Mouse (Mus musculus): ENCODE measurements around the gene Defb42.
A peak's percentile ranks its signal among the peaks of the same experiment; 100 is the strongest.

Defb42 gene

GRCm38 (mm10) chr14:63046691-63047090 is at the start of gene Defb42:
Gene Defb42, plus strand, starts transcription at chr14:63046991.
- DNase-seq (ENCODE audit: low spot score in 2 of 2) = no peak

- DNase-seq (ENCODE audit: low spot score in 2 of 2) = no peak
Observed at GRCm38 (mm10) chr14:62997777-62998176, 49.0 kb upstream of the Defb42 start, which contains the start of gene Defb47. Gene Defb47, plus strand, starts transcription at chr14:62998077.

- DNase-seq (ENCODE audit: low spot score in 2 of 2) = no peak
Observed at GRCm38 (mm10) chr14:62998977-62999376, 47.8 kb upstream of the Defb42 start.

GRCm38 (mm10) chr14:63002588-63002987 is 44.2 kb upstream of the Defb42 start:
- no peak for DNase-seq (ENCODE audit: low spot score in 2 of 2)

- DNase-seq (ENCODE audit: low spot score in 2 of 2) = no peak
Observed at GRCm38 (mm10) chr14:63011471-63011870, 35.3 kb upstream of the Defb42 start, which contains the start of gene Defb43. Gene Defb43, plus strand, starts transcription at chr14:63011771.

- no peak for DNase-seq (ENCODE audit: low spot score in 2 of 2)
Observed at GRCm38 (mm10) chr14:63013082-63013481, 33.7 kb upstream of the Defb42 start.

GRCm38 (mm10) chr14:63014667-63015066 is 32.1 kb upstream of the Defb42 start:
- DNase-seq (ENCODE audit: low spot score in 2 of 2) = no peak

GRCm38 (mm10) chr14:63020524-63021156 is 26.2 kb upstream of the Defb42 start:
- no peak for DNase-seq (ENCODE audit: low spot score in 2 of 2)

- DNase-seq (ENCODE audit: low spot score in 2 of 2) = no peak
Observed at GRCm38 (mm10) chr14:63049910-63050370, 3.1 kb downstream of the Defb42 start, which contains the start of gene Defb30. Gene Defb30, minus strand, starts transcription at chr14:63049960.

- DNase-seq (ENCODE audit: low spot score in 2 of 2) = peak; percentile 45 to 61
Observed at GRCm38 (mm10) chr14:63050769-63051168, 4.0 kb downstream of the Defb42 start.

- no peak for DNase-seq (ENCODE audit: low spot score in 2 of 2)
Observed at GRCm38 (mm10) chr14:63054729-63055128, 7.9 kb downstream of the Defb42 start.

GRCm38 (mm10) chr14:63060361-63060760 is 13.6 kb downstream of the Defb42 start:
- no peak for DNase-seq (ENCODE audit: low spot score in 2 of 2)

- DNase-seq (ENCODE audit: low spot score in 2 of 2) = no peak
Observed at GRCm38 (mm10) chr14:63062184-63062583, 15.4 kb downstream of the Defb42 start.

GRCm38 (mm10) chr14:63065391-63065790 is 18.6 kb downstream of the Defb42 start:
- DNase-seq (ENCODE audit: low spot score in 2 of 2) = no peak

- peak; percentile 31 to 66 for DNase-seq (ENCODE audit: low spot score in 2 of 2)
Observed at GRCm38 (mm10) chr14:63066630-63067310, 20.0 kb downstream of the Defb42 start.

- DNase-seq (ENCODE audit: low spot score in 2 of 2) = no peak
Observed at GRCm38 (mm10) chr14:63067708-63068107, 20.9 kb downstream of the Defb42 start.
